Mouse (Mus musculus): ENCODE results near the gene 1700023F06Rik.
A peak's percentile ranks its signal among the peaks of the same experiment; 100 is the strongest.

Gene 1700023F06Rik

GRCm38 (mm10) chr11:103208458-103208857 is at the start of gene 1700023F06Rik:
Gene 1700023F06Rik, minus strand, starts transcription at chr11:103208558.
- no peak for DNase-seq (ENCODE audit: low read depth, low spot score)

GRCm38 (mm10) chr11:103257938-103258481 is 49.7 kb upstream of the 1700023F06Rik start:
- no peak for DNase-seq (ENCODE audit: low read depth, low spot score)

- DNase-seq (ENCODE audit: low read depth, low spot score): no peak
These were observed 45.2 kb upstream of the 1700023F06Rik start for GRCm38 (mm10) chr11:103253605-103254004.

GRCm38 (mm10) chr11:103252380-103252779 is 44.0 kb upstream of the 1700023F06Rik start:
- DNase-seq (ENCODE audit: low read depth, low spot score): no peak

GRCm38 (mm10) chr11:103250324-103250723 is 42.0 kb upstream of the 1700023F06Rik start:
- no peak for DNase-seq (ENCODE audit: low read depth, low spot score)

GRCm38 (mm10) chr11:103249509-103249908 is 41.2 kb upstream of the 1700023F06Rik start:
- no peak for DNase-seq (ENCODE audit: low read depth, low spot score)

- no peak for DNase-seq (ENCODE audit: low read depth, low spot score)
These were observed 40.5 kb upstream of the 1700023F06Rik start for GRCm38 (mm10) chr11:103248837-103249236.

- DNase-seq (ENCODE audit: low read depth, low spot score): no peak
These were observed 39.3 kb upstream of the 1700023F06Rik start for GRCm38 (mm10) chr11:103247504-103248177.

GRCm38 (mm10) chr11:103246731-103247290 is 38.5 kb upstream of the 1700023F06Rik start:
- no peak for DNase-seq (ENCODE audit: low read depth, low spot score)

GRCm38 (mm10) chr11:103246081-103246730 is 37.8 kb upstream of the 1700023F06Rik start:
- no peak for DNase-seq (ENCODE audit: low read depth, low spot score)

GRCm38 (mm10) chr11:103244856-103245255 is 36.5 kb upstream of the 1700023F06Rik start:
- no peak for DNase-seq (ENCODE audit: low read depth, low spot score)

- no peak for DNase-seq (ENCODE audit: low read depth, low spot score)
These were observed 32.4 kb upstream of the 1700023F06Rik start for GRCm38 (mm10) chr11:103240740-103241139.

- no peak for DNase-seq (ENCODE audit: low read depth, low spot score)
These were observed 29.4 kb upstream of the 1700023F06Rik start for GRCm38 (mm10) chr11:103237757-103238156.

- no peak for DNase-seq (ENCODE audit: low read depth, low spot score)
These were observed 28.5 kb upstream of the 1700023F06Rik start for GRCm38 (mm10) chr11:103236903-103237302.

GRCm38 (mm10) chr11:103236431-103236830 is 28.1 kb upstream of the 1700023F06Rik start:
- DNase-seq (ENCODE audit: low read depth, low spot score): no peak

- no peak for DNase-seq (ENCODE audit: low read depth, low spot score)
These were observed 27.3 kb upstream of the 1700023F06Rik start for GRCm38 (mm10) chr11:103235702-103236101.

- DNase-seq (ENCODE audit: low read depth, low spot score): no peak
These were observed 26.1 kb upstream of the 1700023F06Rik start for GRCm38 (mm10) chr11:103234447-103234846.

GRCm38 (mm10) chr11:103232966-103233365 is 24.6 kb upstream of the 1700023F06Rik start:
- peak; percentile 46 for DNase-seq (ENCODE audit: low read depth, low spot score)

- DNase-seq (ENCODE audit: low read depth, low spot score): no peak
These were observed 23.0 kb upstream of the 1700023F06Rik start for GRCm38 (mm10) chr11:103231367-103231766.

GRCm38 (mm10) chr11:103230626-103231025 is 22.3 kb upstream of the 1700023F06Rik start:
- no peak for DNase-seq (ENCODE audit: low read depth, low spot score)

GRCm38 (mm10) chr11:103229608-103230007 is 21.2 kb upstream of the 1700023F06Rik start:
- DNase-seq (ENCODE audit: low read depth, low spot score): no peak

GRCm38 (mm10) chr11:103223951-103224456 is 15.6 kb upstream of the 1700023F06Rik start:
- DNase-seq (ENCODE audit: low read depth, low spot score): no peak

All from embryo, embryonic 11.5 days (tissue).